Mouse (Mus musculus): ENCODE measurements around the gene Fez1.

Fez1 gene

DNA sequence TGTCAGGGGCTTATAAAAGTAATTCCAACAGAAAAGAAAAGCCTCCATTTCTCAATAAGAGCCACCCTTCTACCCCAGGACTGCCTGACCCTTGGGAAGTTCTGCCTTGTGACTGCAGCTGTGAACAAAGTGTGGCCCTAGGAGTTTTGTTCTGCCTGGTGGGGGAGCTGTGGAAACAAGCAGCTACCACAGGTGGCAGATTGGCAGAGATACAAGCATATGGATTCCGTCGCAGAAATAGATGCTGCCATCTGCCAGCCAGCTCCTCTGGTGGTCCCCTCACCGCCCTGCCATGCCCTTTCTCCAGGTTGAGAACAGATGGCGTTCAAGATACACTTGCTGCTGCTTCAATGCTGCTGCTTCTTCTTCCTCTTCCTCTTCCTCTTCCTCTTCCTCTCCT is 37.0 kb downstream of the Fez1 start:
- no peaks in the 10 kb centered on the region for H3K36me3 ChIP-seq (ENCODE audit: control insufficient read depth, insufficient read depth, low read length, poor library complexity, severe bottlenecking)

DNA sequence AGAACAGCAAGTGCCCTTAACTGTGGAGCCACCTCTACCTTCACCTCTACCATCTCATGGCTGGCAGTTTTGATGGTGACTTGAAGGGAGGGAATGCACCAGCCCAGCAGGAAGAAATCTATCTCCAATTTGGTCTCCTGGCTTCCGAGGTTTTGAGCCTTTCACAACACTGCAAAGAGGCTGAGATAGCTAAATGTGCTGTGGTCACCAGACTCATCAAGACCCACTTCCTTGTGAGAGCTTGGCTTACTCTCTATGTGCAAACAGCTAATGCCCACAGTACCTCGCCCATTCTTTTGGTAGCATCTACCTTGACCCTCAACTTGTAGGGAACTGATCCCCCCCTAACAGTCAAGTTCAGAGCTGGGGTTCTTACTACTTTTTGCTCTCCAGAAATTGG is 40.9 kb downstream of the Fez1 start:
- Histone ChIP-seq H3K36me3 (ENCODE audit: control insufficient read depth, insufficient read depth, low read length, poor library complexity, severe bottlenecking) (no peaks in the 10 kb centered on the region), H3K27me3 (ENCODE audit: control insufficient read depth, insufficient read depth, low read length, poor library complexity, severe bottlenecking) (no peaks in the 10 kb centered on the region)
- no peak for DNase-seq (ENCODE audit: low read depth, low spot score)

More for the DNA sequence above, 37.0 kb downstream of the Fez1 start:
- no peaks in the 10 kb centered on the region for H3K27me3 ChIP-seq (ENCODE audit: control insufficient read depth, insufficient read depth, low read length, poor library complexity, severe bottlenecking)
- DNase-seq (ENCODE audit: low read depth, low spot score): no peak

DNA sequence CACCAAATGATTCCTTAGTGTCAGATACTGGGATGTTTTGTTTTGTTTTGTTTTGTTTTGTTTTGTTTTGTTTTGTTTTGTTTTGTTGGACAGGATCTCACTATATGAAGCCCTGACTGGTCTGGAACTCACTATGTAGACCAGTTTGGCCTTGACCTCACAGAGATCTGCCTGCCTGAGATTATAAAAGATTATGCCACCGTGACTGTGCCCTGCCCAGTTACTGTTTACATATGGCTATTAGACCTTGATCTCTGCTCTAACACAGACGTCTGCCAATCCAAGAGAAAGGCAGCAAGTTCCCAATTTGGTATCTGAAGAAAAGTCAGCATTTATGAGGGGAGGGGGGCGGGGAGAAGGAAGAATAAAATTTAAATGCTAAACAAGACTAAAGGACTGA is 42.0 kb downstream of the Fez1 start:
- DNase-seq (ENCODE audit: low read depth, low spot score): no peak
- H3K27me3 ChIP-seq (ENCODE audit: control insufficient read depth, insufficient read depth, low read length, poor library complexity, severe bottlenecking): no peaks in the 10 kb centered on the region

DNA sequence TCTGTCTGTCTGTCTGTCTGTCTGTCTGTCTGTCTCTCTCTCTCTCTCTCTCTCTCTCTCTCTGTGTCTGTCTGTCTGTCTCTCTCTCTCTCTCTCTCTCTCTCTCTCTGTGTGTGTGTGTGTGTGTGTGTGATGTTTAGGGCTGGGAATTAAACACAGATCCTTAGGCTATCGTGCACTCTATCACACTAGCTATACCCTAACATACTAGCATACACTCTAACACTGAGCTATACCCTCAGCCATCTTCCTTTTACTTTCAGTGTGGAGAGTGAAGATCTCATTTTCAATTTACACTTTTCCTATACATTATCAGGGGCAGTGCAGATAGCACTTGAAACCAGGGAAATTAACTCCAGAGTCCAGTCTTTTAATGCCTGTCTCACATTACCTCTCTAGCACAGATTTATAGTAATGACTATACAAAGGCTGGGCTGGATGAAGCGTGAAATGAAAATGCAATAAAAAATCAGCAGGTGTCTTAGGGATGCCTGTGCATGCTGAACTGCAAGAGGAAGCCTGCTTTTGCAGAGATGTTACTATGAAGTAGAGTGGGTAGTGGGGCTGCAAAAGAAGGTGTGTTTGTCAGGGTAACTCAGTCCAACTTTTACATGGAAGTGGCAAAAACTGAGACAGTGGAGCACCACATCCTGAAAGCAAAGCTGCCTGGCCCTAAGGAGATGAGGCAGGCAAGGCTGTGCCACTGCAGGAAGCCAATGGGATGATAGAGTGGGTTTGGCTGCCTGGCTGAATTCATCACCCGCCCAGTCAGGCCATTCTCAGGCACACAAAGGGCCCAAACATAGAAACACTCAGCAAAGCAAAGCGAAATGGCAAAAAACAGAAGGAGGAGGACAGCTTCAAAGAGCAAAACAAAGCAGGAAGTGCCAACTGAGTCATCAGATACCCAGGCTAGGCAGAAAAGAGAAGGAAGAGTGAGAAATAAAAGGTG is 43.5 kb downstream of the Fez1 start:
- Histone ChIP-seq H3K27me3 (ENCODE audit: control insufficient read depth, insufficient read depth, low read length, poor library complexity, severe bottlenecking) (no peaks in the 10 kb centered on the region), H3K36me3 (ENCODE audit: control insufficient read depth, insufficient read depth, low read length, poor library complexity, severe bottlenecking) (no peaks in the 10 kb centered on the region)
- no peak for DNase-seq (ENCODE audit: low read depth, low spot score)

More for the DNA sequence above, 42.0 kb downstream of the Fez1 start:
- no peaks in the 10 kb centered on the region for H3K36me3 ChIP-seq (ENCODE audit: control insufficient read depth, insufficient read depth, low read length, poor library complexity, severe bottlenecking)

DNA sequence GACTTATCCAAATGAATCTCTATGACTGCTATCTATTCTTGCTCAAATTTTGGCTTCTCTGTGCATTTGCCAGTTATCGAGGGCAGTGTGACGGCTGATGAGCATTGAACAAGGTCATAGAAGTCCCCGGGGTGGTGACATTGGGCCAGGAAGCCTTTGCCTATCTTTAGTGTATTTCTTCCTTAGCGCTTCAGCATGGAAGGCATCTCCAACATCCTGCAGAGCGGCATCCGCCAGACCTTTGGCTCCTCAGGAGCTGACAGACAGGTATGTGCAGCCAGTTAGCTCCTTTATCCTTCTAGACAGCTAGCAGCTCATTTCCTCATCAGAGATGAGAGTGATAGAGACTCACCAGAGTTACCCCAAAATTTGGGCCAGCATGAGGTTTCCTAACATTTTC is 47.0 kb downstream of the Fez1 start:
- H3K27me3 ChIP-seq (ENCODE audit: control insufficient read depth, insufficient read depth, low read length, poor library complexity, severe bottlenecking): no peaks in the 10 kb centered on the region
- DNase-seq (ENCODE audit: low read depth, low spot score): no peak
- no peaks in the 10 kb centered on the region for H3K36me3 ChIP-seq (ENCODE audit: control insufficient read depth, insufficient read depth, low read length, poor library complexity, severe bottlenecking)

DNA sequence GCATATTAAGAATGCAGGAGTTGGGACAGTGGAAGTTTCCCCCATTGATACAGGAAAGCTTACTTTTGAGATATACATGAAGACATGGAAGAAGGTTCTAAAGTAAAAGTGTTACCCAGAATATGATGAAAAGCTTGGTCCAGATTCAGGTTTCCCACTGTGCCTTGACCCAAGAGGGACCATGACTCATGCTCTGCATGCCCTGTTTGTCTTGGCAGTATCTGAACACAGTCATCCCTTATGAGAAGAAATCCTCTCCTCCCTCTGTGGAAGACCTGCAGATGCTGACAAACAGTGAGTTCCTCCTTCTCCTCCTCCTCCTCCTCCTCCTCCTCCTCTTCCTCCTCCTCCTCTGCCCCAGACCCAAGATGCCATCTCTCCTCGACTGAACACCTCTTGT is 48.6 kb downstream of the Fez1 start:
- no peaks in the 10 kb centered on the region for H3K36me3 ChIP-seq (ENCODE audit: control insufficient read depth, insufficient read depth, low read length, poor library complexity, severe bottlenecking)
- no peak for DNase-seq (ENCODE audit: low read depth, low spot score)
- no peaks in the 10 kb centered on the region for H3K27me3 ChIP-seq (ENCODE audit: control insufficient read depth, insufficient read depth, low read length, poor library complexity, severe bottlenecking)

DNA sequence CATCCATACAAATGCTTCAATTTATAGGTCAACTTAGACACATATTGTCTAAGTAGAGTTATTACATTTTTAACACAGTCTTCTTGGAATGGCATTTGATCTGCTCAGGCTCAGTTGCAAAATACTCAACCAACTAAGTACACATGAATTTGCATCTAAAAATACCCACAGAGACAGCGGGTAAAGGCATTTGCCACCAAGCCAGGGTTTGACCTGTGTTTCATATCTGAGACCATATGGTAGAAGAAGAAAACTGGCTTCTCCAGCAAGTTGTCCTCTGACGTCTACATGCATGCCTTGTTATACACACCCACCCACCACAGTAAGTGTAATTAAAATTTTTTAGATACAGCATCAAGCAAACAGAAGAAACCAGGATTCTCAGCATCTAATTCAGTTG is 52.1 kb downstream of the Fez1 start:
- Histone ChIP-seq H3K27me3 (ENCODE audit: control insufficient read depth, insufficient read depth, low read length, poor library complexity, severe bottlenecking) (no peaks in the 10 kb centered on the region), H3K36me3 (ENCODE audit: control insufficient read depth, insufficient read depth, low read length, poor library complexity, severe bottlenecking) (no peaks in the 10 kb centered on the region)
- DNase-seq (ENCODE audit: low read depth, low spot score): no peak

DNA sequence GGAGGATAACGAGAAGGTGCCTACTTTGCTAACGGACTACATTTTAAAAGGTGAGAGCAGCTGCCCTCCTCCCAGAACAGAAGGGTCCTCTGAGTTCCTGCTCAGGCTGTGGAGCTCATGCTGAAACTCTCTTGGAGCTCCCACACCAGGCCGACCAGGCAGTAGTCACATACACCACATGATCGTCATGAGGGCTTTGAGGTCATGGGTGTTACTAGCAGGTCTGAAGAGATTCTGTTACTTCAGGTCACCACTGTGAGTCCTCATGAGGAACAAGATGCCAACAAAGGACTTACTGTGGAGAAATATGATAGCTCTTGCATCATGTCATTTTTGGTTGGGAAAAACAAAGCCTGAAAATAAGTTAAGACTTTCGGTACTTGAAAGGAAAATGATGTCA is 54.6 kb downstream of the Fez1 start:
- H3K36me3 ChIP-seq (ENCODE audit: control insufficient read depth, insufficient read depth, low read length, poor library complexity, severe bottlenecking): no peaks in the 10 kb centered on the region
- DNase-seq (ENCODE audit: low read depth, low spot score): no peak
- no peaks in the 10 kb centered on the region for H3K27me3 ChIP-seq (ENCODE audit: control insufficient read depth, insufficient read depth, low read length, poor library complexity, severe bottlenecking)

DNA sequence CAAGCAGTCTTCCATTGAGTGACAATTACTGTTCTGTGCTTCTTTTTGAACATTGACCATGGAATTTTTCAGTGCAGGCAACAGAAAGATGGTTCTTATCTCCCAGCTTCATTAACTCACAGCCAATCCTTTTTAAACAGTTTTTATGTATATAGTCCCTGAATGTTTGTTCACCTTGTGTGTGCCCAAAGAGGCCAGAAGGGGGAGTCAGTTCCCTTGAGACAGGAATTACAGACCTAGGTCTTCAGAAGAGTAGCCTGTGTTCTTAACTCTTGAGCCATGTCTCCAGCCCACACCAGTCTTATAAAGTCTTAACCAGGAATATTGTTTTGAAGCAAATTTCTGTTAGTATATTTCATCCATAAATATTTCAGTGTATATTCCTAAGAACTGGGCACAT is 55.1 kb downstream of the Fez1 start:
- DNase-seq (ENCODE audit: low read depth, low spot score): no peak
- Histone ChIP-seq H3K27me3 (ENCODE audit: control insufficient read depth, insufficient read depth, low read length, poor library complexity, severe bottlenecking) (no peaks in the 10 kb centered on the region), H3K36me3 (ENCODE audit: control insufficient read depth, insufficient read depth, low read length, poor library complexity, severe bottlenecking) (no peaks in the 10 kb centered on the region)

DNA sequence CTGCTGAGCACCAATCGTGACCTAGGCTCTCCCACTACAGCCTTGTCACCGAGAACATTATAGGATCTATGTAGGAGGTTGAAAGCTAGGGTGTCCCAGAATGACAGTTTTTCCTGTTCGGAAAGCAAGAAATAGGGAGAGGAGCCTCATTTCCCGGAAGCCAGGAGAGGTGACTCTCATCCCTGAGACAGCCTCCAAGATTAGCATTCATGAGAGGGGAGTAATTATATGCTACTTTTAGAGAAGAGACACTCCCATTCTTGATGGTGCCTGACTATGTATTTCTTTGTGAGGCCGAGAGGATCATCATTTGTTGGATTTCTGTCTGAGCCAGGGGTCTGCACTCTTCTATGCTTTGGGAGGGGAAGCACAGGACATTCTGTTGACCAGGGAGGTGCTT is 60.0 kb downstream of the Fez1 start:
- no peaks in the 10 kb centered on the region for H3K27me3 ChIP-seq (ENCODE audit: control insufficient read depth, insufficient read depth, low read length, poor library complexity, severe bottlenecking)
- DNase-seq (ENCODE audit: low read depth, low spot score): no peak
- no peaks in the 10 kb centered on the region for H3K36me3 ChIP-seq (ENCODE audit: control insufficient read depth, insufficient read depth, low read length, poor library complexity, severe bottlenecking)

DNA sequence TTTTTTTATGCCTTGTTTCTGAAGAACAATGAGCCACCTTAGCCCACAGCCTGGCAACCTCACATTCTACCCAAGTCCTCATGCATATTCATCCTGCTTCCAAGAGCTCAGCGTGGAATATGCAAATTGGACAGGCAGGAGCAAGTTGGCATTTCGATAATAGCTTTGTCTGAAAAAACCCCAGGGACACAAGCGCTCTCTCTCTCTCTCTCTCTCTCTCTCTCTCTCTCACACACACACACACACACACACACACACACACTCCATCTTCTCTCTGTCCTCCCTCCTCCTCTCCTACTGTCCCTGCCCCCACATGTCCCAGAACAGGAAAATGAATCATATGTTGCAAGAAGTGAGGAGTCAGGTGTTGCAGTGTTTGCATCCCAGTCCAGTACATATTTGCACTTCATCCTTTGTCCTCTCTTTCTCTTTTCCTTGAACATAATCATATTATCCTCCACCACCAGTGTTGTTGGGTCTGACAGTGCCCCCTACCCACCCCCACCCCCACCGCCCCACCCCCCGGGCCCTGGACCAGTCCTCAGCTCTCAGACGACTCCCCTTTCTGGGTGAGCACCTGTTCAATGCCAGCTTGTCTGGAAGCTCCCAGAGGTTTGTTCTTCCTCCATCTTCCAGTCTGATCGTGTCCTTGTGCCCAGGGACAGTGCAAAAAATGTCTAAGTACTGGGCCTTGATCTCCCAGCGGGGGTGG is 60.5 kb downstream of the Fez1 start:
- no peak for DNase-seq (ENCODE audit: low read depth, low spot score)
- H3K27me3 ChIP-seq (ENCODE audit: control insufficient read depth, insufficient read depth, low read length, poor library complexity, severe bottlenecking): no peaks in the 10 kb centered on the region

DNA sequence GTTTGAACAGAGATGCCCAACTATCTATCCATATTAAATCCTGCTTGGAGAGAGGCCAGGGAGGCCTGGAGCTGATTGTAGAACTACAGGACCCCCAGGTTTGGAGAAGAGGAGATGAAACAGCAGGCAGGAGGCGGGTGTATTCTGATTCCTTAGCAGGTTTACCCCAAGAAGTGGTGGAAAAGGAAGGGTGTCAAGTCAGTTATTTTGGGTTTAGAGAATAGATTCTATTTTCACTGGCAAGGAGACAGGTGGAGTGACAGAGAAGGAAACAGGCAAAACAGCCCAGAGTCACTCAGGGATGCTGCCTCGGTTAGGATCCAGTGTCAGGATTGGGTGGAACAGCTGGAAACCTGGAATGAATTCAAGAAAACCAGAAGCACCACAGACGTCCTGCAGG is 61.9 kb downstream of the Fez1 start:
- no peak for DNase-seq (ENCODE audit: low read depth, low spot score)
- no peaks in the 10 kb centered on the region for H3K36me3 ChIP-seq (ENCODE audit: control insufficient read depth, insufficient read depth, low read length, poor library complexity, severe bottlenecking)
- no peaks in the 10 kb centered on the region for H3K27me3 ChIP-seq (ENCODE audit: control insufficient read depth, insufficient read depth, low read length, poor library complexity, severe bottlenecking)

More for the DNA sequence above, 60.5 kb downstream of the Fez1 start:
- no peaks in the 10 kb centered on the region for H3K36me3 ChIP-seq (ENCODE audit: control insufficient read depth, insufficient read depth, low read length, poor library complexity, severe bottlenecking)

DNA sequence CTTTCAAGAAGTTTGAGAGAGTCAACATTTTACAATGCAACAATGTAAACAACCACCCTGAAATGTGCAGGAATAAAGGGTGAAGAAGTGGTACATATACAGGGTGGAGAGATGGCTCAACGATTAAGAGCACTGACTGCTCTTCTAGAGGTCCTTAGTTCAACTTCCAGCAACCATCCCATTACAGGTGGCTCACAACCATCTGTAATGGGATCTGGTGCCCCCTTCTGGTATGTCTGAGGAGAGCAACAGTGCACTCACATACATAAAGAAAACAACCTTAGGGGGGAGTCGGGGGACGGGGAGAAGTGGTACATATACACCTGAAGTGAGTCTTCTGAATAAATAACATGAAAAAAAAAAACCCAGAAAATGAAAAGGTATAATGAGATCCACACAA is 63.6 kb downstream of the Fez1 start:
- Histone ChIP-seq H3K36me3 (ENCODE audit: control insufficient read depth, insufficient read depth, low read length, poor library complexity, severe bottlenecking) (no peaks in the 10 kb centered on the region), H3K27me3 (ENCODE audit: control insufficient read depth, insufficient read depth, low read length, poor library complexity, severe bottlenecking) (no peaks in the 10 kb centered on the region)
- peak; percentile 6 for DNase-seq (ENCODE audit: low read depth, low spot score)

DNA sequence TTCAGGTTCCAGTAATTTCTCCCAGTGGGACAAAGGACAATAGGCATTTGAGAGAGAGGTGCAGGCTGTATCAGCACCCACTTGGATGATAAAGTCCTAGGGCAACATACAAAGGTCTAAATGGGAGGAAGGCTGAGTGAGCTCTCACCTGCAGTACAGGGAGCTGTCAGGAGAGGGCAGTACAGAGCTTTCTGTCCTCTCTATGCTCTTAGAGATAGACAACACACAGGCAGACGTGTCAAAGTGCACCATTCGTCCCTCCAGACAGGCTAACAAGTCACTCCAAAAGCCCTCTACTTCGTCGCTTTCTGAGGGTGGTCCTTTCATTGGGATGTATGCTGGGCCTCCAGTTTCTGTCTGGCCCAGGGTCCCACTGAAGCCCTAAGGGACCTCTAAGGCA is 68.9 kb downstream of the Fez1 start:
- H3K27me3 ChIP-seq (ENCODE audit: control insufficient read depth, insufficient read depth, low read length, poor library complexity, severe bottlenecking): no peaks in the 10 kb centered on the region
- no peaks in the 10 kb centered on the region for H3K36me3 ChIP-seq (ENCODE audit: control insufficient read depth, insufficient read depth, low read length, poor library complexity, severe bottlenecking)
- DNase-seq (ENCODE audit: low read depth, low spot score): peak; percentile 33

DNA sequence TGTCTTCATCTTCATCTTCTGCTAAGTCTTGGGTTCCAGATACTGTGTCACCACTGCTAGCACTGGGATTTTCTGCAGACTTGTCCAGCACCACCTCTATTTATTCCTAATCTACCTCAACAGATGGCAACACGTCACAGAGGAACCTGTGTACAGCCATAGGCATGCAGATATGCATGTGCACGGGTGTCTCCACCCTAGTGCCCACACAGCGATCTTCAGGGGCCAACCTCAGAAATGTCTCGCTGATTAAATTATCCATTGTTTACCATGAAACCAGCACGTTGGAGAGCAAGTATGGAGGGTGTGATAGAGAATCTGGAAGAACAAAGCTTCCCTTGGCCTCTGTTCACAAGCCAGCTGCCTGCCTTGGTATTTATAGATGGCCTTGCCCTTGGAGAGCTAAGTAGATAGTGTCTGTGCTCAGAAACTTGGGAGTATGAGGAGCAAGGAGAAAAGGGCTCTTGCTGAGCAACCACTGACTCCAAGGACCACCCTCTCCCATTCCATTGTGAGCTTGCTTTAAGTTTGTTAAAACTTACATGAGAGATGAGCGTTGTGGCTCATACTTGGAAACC is 71.8 kb downstream of the Fez1 start:
- Histone ChIP-seq H3K36me3 (ENCODE audit: control insufficient read depth, insufficient read depth, low read length, poor library complexity, severe bottlenecking) (no peaks in the 10 kb centered on the region), H3K27me3 (ENCODE audit: control insufficient read depth, insufficient read depth, low read length, poor library complexity, severe bottlenecking) (no peaks in the 10 kb centered on the region)
- DNase-seq (ENCODE audit: low read depth, low spot score): no peak
